Mouse (Mus musculus): ENCODE measurements around the gene Usp20. TPM values are rescaled to one million over a fixed set of nuclear protein-coding genes. Genes with fewer than 3 reads are reported as not detected.

Gene Usp20
- polyA plus RNA-seq, 1 experiment, result 47.0 TPM

Other genes starting within 250 kb of the Usp20 start
- gene 1700001O22Rik, start 178.6 kb upstream of the Usp20 start, polyA plus RNA-seq (2012; rRNA removed), result 8.0 and 12.3 TPM in 2 replicates
- 30.0 and 35.6 TPM in 2 replicates for gene Ntmt1, start 174.5 kb upstream of the Usp20 start, polyA plus RNA-seq (2012; rRNA removed)
- 41.3 and 45.6 TPM in 2 replicates for gene Asb6, start 151.9 kb upstream of the Usp20 start, polyA plus RNA-seq (2012; rRNA removed)
- 8.7 and 10.8 TPM in 2 replicates for gene Prrx2, start 147.3 kb upstream of the Usp20 start, polyA plus RNA-seq (2012; rRNA removed)
- 151 and 205 TPM in 2 replicates for gene Ptges, start 52.4 kb upstream of the Usp20 start, polyA plus RNA-seq (2012; rRNA removed)
- 28.0 and 31.4 TPM in 2 replicates for gene Tor1b, start 29.3 kb upstream of the Usp20 start, polyA plus RNA-seq (2012; rRNA removed)
- 37.4 and 41.5 TPM in 2 replicates for gene Tor1a, start 14.3 kb upstream of the Usp20 start, polyA plus RNA-seq (2012; rRNA removed)
- gene BC005624, start 78 bp upstream of the Usp20 start, polyA plus RNA-seq (2012; rRNA removed), result 24.9 and 29.0 TPM in 2 replicates
- 28.8 and 34.8 TPM in 2 replicates for gene Fnbp1, start 159.7 kb downstream of the Usp20 start, polyA plus RNA-seq (2012; rRNA removed)
- 28.7 and 35.0 TPM in 2 replicates for gene Gpr107, start 170.0 kb downstream of the Usp20 start, polyA plus RNA-seq (2012; rRNA removed)